Mouse (Mus musculus) frontal cortex, postnatal 10 days (tissue): Measurements from ENCODE around the gene Bri3bp.
"Not testable (repeated sequence)": the region's sequence is repeated elsewhere in the genome, so short reads cannot be mapped to it uniquely, and the experiment has no call there.

ENCODE experiments used
- DNase-seq, 2 experiments: peaks; one replicate each; pipeline ENCODE4 v3.0.0; 2022; ENCODE audit warnings: low spot score in 2 of 2, mixed read lengths in 1 of 2

Bri3bp gene

GRCm38 (mm10) chr5:125441234-125442114 is at the start of gene Bri3bp:
TSS of gene Bri3bp (plus strand) at chr5:125441568.
- peak in 1 of 2 experiments; percentile 43 for DNase-seq

GRCm38 (mm10) chr5:125391609-125392008 is 49.8 kb upstream of the Bri3bp start:
- peak; percentile 69 to 75 for DNase-seq

GRCm38 (mm10) chr5:125392176-125392575 is 49.2 kb upstream of the Bri3bp start:
- not testable (repeated sequence) for DNase-seq

GRCm38 (mm10) chr5:125392618-125392976 is 48.8 kb upstream of the Bri3bp start:
- no peak for DNase-seq

GRCm38 (mm10) chr5:125392977-125393621 is 48.3 kb upstream of the Bri3bp start:
- DNase-seq = peak; percentile 95 to 96

GRCm38 (mm10) chr5:125393622-125394603 is 47.5 kb upstream of the Bri3bp start:
- peak; percentile 73 to 75 for DNase-seq

GRCm38 (mm10) chr5:125395008-125395407 is 46.4 kb upstream of the Bri3bp start:
- no peak for DNase-seq

- DNase-seq = no peak
Observed at GRCm38 (mm10) chr5:125400903-125401302, 40.5 kb upstream of the Bri3bp start.

- no peak for DNase-seq
Observed at GRCm38 (mm10) chr5:125402476-125402875, 38.9 kb upstream of the Bri3bp start.

- no peak for DNase-seq
Observed at GRCm38 (mm10) chr5:125402991-125403390, 38.4 kb upstream of the Bri3bp start.

GRCm38 (mm10) chr5:125403481-125404465 is 37.6 kb upstream of the Bri3bp start:
- DNase-seq = peak in 1 of 2 experiments; percentile 67

- no peak for DNase-seq
Observed at GRCm38 (mm10) chr5:125404536-125404902, 36.8 kb upstream of the Bri3bp start.

- peak in 1 of 2 experiments; percentile 67 for DNase-seq
Observed at GRCm38 (mm10) chr5:125404903-125405545, 36.3 kb upstream of the Bri3bp start.

GRCm38 (mm10) chr5:125405546-125406248 is 35.7 kb upstream of the Bri3bp start:
- DNase-seq = peak; percentile 68 to 86

- DNase-seq = peak in 1 of 2 experiments; percentile 60
Observed at GRCm38 (mm10) chr5:125406322-125407016, 34.9 kb upstream of the Bri3bp start.

GRCm38 (mm10) chr5:125407020-125407830 is 34.1 kb upstream of the Bri3bp start:
- DNase-seq = no peak

- DNase-seq = no peak
Observed at GRCm38 (mm10) chr5:125407910-125408575, 33.3 kb upstream of the Bri3bp start.
